Mouse (Mus musculus) retina, postnatal 1 day (tissue): ENCODE measurements around the gene Foxr1.
A peak's percentile ranks its signal among the peaks of the same experiment; 100 is the strongest.
"Not testable (repeated sequence)": the region's sequence is repeated elsewhere in the genome, so short reads cannot be mapped to it uniquely, and the experiment has no call there.

ENCODE experiments used
- DNase-seq: peaks from one replicate; pipeline ENCODE4 v3.0.0-alpha.2; 2012

The Foxr1 gene

GRCm38 (mm10) chr9:44411601-44412130 lies 29.3 kb downstream of the Foxr1 start:
- no peak for DNase-seq

GRCm38 (mm10) chr9:44410647-44411336 lies 30.1 kb downstream of the Foxr1 start:
- no peak for DNase-seq

- not testable (repeated sequence) for DNase-seq
Measured at GRCm38 (mm10) chr9:44408693-44409092, 32.2 kb downstream of the Foxr1 start.

- no peak for DNase-seq
Measured at GRCm38 (mm10) chr9:44407752-44408097, 33.2 kb downstream of the Foxr1 start.

- peak; percentile 98 for DNase-seq
Measured at GRCm38 (mm10) chr9:44406906-44407751, 33.8 kb downstream of the Foxr1 start, which contains the start of the genes Rps25 and Trappc4. Gene Rps25, plus strand, starts transcription at chr9:44407139. Gene Trappc4, minus strand, starts transcription at chr9:44407600.

- DNase-seq, result no peak
Measured at GRCm38 (mm10) chr9:44405011-44405410, 35.9 kb downstream of the Foxr1 start.

- DNase-seq, result no peak
Measured at GRCm38 (mm10) chr9:44401081-44401480, 39.9 kb downstream of the Foxr1 start.

- DNase-seq, result no peak
Measured at GRCm38 (mm10) chr9:44399795-44400114, 41.2 kb downstream of the Foxr1 start.

- DNase-seq, result no peak
Measured at GRCm38 (mm10) chr9:44399114-44399794, 41.7 kb downstream of the Foxr1 start.

GRCm38 (mm10) chr9:44398551-44398950 lies 42.4 kb downstream of the Foxr1 start:
- DNase-seq, result no peak

- peak; percentile 63 for DNase-seq
Measured at GRCm38 (mm10) chr9:44398087-44398486, 42.8 kb downstream of the Foxr1 start.

- DNase-seq, result peak; percentile 97
Measured at GRCm38 (mm10) chr9:44396684-44397411, 44.1 kb downstream of the Foxr1 start, which contains the start of gene Slc37a4. Gene Slc37a4, plus strand, starts transcription at chr9:44396852.

GRCm38 (mm10) chr9:44391466-44391865 lies 49.5 kb downstream of the Foxr1 start:
- peak; percentile 81 for DNase-seq

- DNase-seq, result peak; percentile 64
Measured at GRCm38 (mm10) chr9:44389273-44389672, 51.7 kb downstream of the Foxr1 start.

GRCm38 (mm10) chr9:44387221-44387620 lies 53.7 kb downstream of the Foxr1 start:
- no peak for DNase-seq

GRCm38 (mm10) chr9:44384596-44384995 lies 56.3 kb downstream of the Foxr1 start:
- no peak for DNase-seq
